Comparison of ENCODE assay signal across 8 mouse cellular contexts in the genomic region with DNA sequence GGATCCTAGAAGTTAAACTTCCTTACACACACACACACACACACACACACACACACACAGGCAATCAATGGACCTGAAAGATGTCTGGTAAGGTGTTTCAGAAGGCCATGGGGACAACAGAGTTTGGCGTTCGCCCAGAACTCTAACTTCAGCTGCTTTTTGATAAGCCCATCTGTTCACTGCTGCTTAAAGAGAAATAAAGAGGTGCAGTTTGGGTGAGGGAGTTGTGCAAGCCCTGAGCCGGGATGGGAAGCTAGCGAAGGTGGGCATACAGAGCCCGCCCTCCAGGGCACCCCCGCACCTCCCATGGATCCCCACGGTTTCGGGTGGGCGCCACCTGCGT. TPM values are rescaled to one million over a fixed set of nuclear protein-coding genes. Genes with fewer than 3 reads are reported as not detected.
DNase-seq lines count a peak whose midpoint lies in the region; ATAC-seq and TF ChIP-seq lines count a peak whose summit lies in the region.

No protein-coding gene starts in this region.

- no peak for DNase-seq in lung, adult 2 months
- no peak for DNase-seq in lung, postnatal 36 days
- DNase-seq in embryonic facial prominence, embryonic 10.5 days (ENCODE audit: low spot score), result no peak
- DNase-seq in right cerebral cortex, postnatal 10 days (ENCODE audit: low spot score in 2 of 2), result no peak
- DNase-seq in adrenal gland, adult 18-20 months (ENCODE audit: low spot score in 2 of 2), result no peak
- DNase-seq in urinary bladder, adult 2 months (ENCODE audit: low spot score), result no peak

- TF ChIP-seq CTCF in lung, adult 2 months (IDR thresholded peaks at IDR 0.05; ENCODE audit: insufficient read depth, low read length), result no peak

- H3K4me2 ChIP-seq in hindbrain, embryonic 12.5 days (replicated peaks), result peak overlapping the region; percentile 100
- peak overlapping the region; percentile 99 for H3K4me2 ChIP-seq in midbrain, embryonic 12.5 days (replicated peaks)

- peaks cover 68% of the 10 kb centered on the region for H3K27me3 ChIP-seq in embryonic facial prominence, embryonic 10.5 days (replicated peaks; ENCODE audit: low read depth, poor library complexity, severe bottlenecking)
- peaks cover 39% of the 10 kb centered on the region for H3K27me3 ChIP-seq in hindbrain, embryonic 12.5 days
- peaks cover 55% of the 10 kb centered on the region for H3K27me3 ChIP-seq in midbrain, embryonic 12.5 days

- ATAC-seq in hindbrain, embryonic 12.5 days (ENCODE audit: low FRiP score), result 0 out of 2 replicates have a peak, but pooled peaks have one; percentile 5
- no peak for ATAC-seq in midbrain, embryonic 12.5 days (ENCODE audit: low FRiP score, low read depth)

- peak overlapping the region; percentile 73 for H3K9ac ChIP-seq in hindbrain, embryonic 12.5 days
- H3K9ac ChIP-seq in midbrain, embryonic 12.5 days (replicated peaks), result peak overlapping the region; percentile 71

- peak overlapping the region; percentile 70 for H3K27ac ChIP-seq in embryonic facial prominence, embryonic 10.5 days (replicated peaks)
- H3K27ac ChIP-seq in hindbrain, embryonic 12.5 days, result no peak overlapping the region
- H3K27ac ChIP-seq in midbrain, embryonic 12.5 days (replicated peaks), result no peak overlapping the region

- H3K4me3 ChIP-seq in lung, adult 2 months (replicated peaks; ENCODE audit: extremely low read depth, low read depth, low read length), result peak overlapping the region; percentile 75
- peak overlapping the region; percentile 70 for H3K4me3 ChIP-seq in embryonic facial prominence, embryonic 10.5 days
- peak overlapping the region; percentile 66 for H3K4me3 ChIP-seq in hindbrain, embryonic 12.5 days
- peak overlapping the region; percentile 71 for H3K4me3 ChIP-seq in midbrain, embryonic 12.5 days

- H3K9me3 ChIP-seq in embryonic facial prominence, embryonic 10.5 days, result no peaks in the 10 kb centered on the region
- H3K9me3 ChIP-seq in hindbrain, embryonic 12.5 days (replicated peaks), result no peaks in the 10 kb centered on the region
- no peaks in the 10 kb centered on the region for H3K9me3 ChIP-seq in midbrain, embryonic 12.5 days

- no peaks in the 10 kb centered on the region for H3K36me3 ChIP-seq in embryonic facial prominence, embryonic 10.5 days (replicated peaks)
- no peaks in the 10 kb centered on the region for H3K36me3 ChIP-seq in hindbrain, embryonic 12.5 days
- no peaks in the 10 kb centered on the region for H3K36me3 ChIP-seq in midbrain, embryonic 12.5 days

- 3% methylated on average over 10 of the region's 10 CpGs for WGBS in lung, adult 2 months
- WGBS in embryonic facial prominence, embryonic 10.5 days, result 2% methylated on average over 10 of the region's 10 CpGs
- under 1% methylated on average over 9 of the region's 10 CpGs for WGBS in hindbrain, embryonic 12.5 days
- WGBS in midbrain, embryonic 12.5 days, result under 1% methylated on average over 10 of the region's 10 CpGs

- peaks cover 7% of the 10 kb centered on the region for H3K4me1 ChIP-seq in lung, adult 2 months (ENCODE audit: control insufficient read depth, insufficient read depth, low read length)
- H3K4me1 ChIP-seq in embryonic facial prominence, embryonic 10.5 days, result peaks cover 27% of the 10 kb centered on the region
- peaks cover 18% of the 10 kb centered on the region for H3K4me1 ChIP-seq in hindbrain, embryonic 12.5 days
- peaks cover 24% of the 10 kb centered on the region for H3K4me1 ChIP-seq in midbrain, embryonic 12.5 days

- TF ChIP-seq POLR2A in lung, adult 2 months (IDR thresholded peaks at IDR 0.05; ENCODE audit: borderline replicate concordance, extremely low read depth, low read depth, low read length), result no peak

RNA-seq across cellular contexts. Expression of gene Abcc4, which starts 0.6 kb away (rescaled TPM):
- 3.6 and 8.7 TPM in 2 replicates for polyA plus RNA-seq in lung, adult 2 months (2012; rRNA removed)
- polyA plus RNA-seq in embryonic facial prominence, embryonic 10.5 days (2016; fragmentation: Nextera tagmentation; extraction: Ambion mirVana), result 2.6 and 3.2 TPM in 2 replicates
- polyA plus RNA-seq in hindbrain, embryonic 12.5 days (2016; fragmentation: Nextera tagmentation; extraction: Ambion mirVana), result 2.8 and 3.2 TPM in 2 replicates
- 2.9 and 3.1 TPM in 2 replicates for polyA plus RNA-seq in midbrain, embryonic 12.5 days (2016; fragmentation: Nextera tagmentation; extraction: Ambion mirVana)
- total RNA-seq in adrenal gland, adult 18-20 months (2021), result 10 to 100 TPM; 13.8 to 16.9 TPM
- polyA plus RNA-seq in urinary bladder, adult 2 months (2012; rRNA removed), result 25.8 and 34.0 TPM in 2 replicates
